Mouse (Mus musculus) neural tube, embryonic 14.5 days (tissue): ENCODE results near the gene Rps17. TPM values are rescaled to one million over a fixed set of nuclear protein-coding genes. Genes with fewer than 3 reads are reported as not detected.

Experiments used
- ATAC-seq: fragments of 200-750 bp; cut with Nextera tagmentation; 2 replicates; pipeline ENCODE4 v1.8.0; 2017; ENCODE audit warnings: low read depth, mild to moderate bottlenecking, moderate TSS enrichment, moderate library complexity
- H3K27ac ChIP-seq: fragments of 300-500 bp; sonication (generic); 2 replicates; pipeline ENCODE4 v1.5.1; 2014; ENCODE audit warnings: low read depth, mild to moderate bottlenecking, control low read depth, low read length, moderate library complexity, mixed read lengths
- H3K27me3 ChIP-seq: fragments of 300-500 bp; sonication (generic); 2 replicates; pipeline ENCODE4 v1.6.1; 2014; ENCODE audit warnings: low read length; ENCODE audit not compliant: control insufficient read depth, insufficient read depth
- H3K36me3 ChIP-seq: fragments of 300-500 bp; sonication (generic); 2 replicates; pipeline ENCODE4 v1.6.1; 2014; ENCODE audit warnings: low read length, mixed read lengths; ENCODE audit not compliant: control insufficient read depth, insufficient read depth
- H3K4me1 ChIP-seq: fragments of 300-500 bp; sonication (generic); 2 replicates; pipeline ENCODE4 v1.6.1; 2014; ENCODE audit warnings: low read length; ENCODE audit not compliant: control insufficient read depth, insufficient read depth
- H3K4me2 ChIP-seq: fragments of 300-500 bp; sonication (generic); 2 replicates; pipeline ENCODE4 v1.6.1; 2014; ENCODE audit warnings: mild to moderate bottlenecking, low read depth, low read length, control low read depth
- H3K4me3 ChIP-seq: fragments of 300-500 bp; sonication (generic); 2 replicates; pipeline ENCODE4 v1.5.1; 2014; ENCODE audit warnings: low read depth, low read length, control low read depth, mixed read lengths
- H3K9ac ChIP-seq: fragments of 300-500 bp; sonication (generic); replicated peaks from 2 replicates; pipeline ENCODE4 v1.6.1; 2014; ENCODE audit warnings: low read depth, mild to moderate bottlenecking, control low read depth, low read length, mixed read lengths
- H3K9me3 ChIP-seq: fragments of 300-500 bp; sonication (generic); 2 replicates; pipeline ENCODE4 v1.6.1; 2016; ENCODE audit warnings: low read length; ENCODE audit not compliant: control insufficient read depth
- WGBS: fragments of 180-500 bp; shearing (Covaris S2); extraction: QIAGEN DNeasy Blood & Tissue Kit; methylation state at CpG from one replicate; pipeline ENCODE4 v1.1.7; 2014; 5-methylcytosine and 5-hydroxymethylcytosine counted together
- polyA plus RNA-seq: library from polyadenylated mRNA; unstranded; fragments of >200 nt; fragmentation: Nextera tagmentation; extraction: Ambion mirVana; gene quantifications from 2 replicates; pipeline ENCODE4 v1.2.1, GENCODE M21; 2014

The Rps17 gene
- 743 and 749 TPM in 2 replicates for polyA plus RNA-seq

DNA sequence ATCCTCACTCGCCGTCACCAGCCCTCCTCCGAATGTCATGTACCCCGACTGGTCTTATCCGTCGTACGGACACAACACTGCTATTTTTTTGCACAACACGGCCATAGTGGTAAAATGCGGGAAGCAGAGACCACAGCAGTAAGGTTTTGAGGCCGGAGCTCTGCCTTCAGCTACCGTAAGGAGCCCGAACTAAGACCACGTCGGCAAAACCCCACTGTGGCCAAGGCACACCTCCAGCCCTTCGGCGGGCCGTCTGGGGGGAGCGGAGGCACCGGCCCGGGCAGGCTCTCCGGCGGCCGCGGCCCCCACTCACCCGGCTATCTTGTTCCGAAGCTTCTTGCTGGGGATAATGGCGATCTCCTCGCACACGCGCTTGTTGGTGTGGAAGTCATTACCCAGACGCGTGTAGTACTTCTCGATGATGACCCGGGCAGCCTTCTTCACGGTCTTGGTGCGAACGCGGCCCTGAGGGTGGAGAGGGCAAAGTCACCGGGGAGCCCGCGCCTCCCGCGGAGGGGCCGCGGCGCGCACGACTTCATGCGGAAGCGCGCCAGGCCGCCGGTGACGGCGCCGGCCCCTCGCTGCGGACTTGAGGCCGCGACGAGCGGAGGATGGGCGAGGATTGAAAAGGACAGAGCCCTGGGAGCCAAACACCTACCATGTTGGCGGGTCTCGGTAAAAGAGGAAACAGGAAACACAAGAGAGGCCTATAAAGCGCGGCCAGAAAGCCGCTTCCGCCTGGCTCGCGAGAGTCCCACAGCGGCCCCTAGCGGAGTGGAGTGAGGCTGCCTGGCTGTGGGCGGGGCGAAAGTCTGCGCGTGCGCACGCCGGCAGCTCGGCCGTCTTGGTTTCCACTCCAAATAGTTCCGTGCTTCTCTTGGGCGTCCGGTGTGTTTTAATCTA, at the start of gene Rps17:
Rps17 (minus strand) TSS at position 711 of the 903 bp plus-strand sequence.
- Histone ChIP-seq H3K9ac (peak within 1 kb of the TSS; percentile 90), H3K4me3 (peak within 1 kb of the TSS; percentile 66), H3K27ac (peak within 1 kb of the TSS; percentile 84), H3K4me2 (peak within 1 kb of the TSS; percentile 75), H3K36me3 (peaks cover 28% of the 10 kb centered on the region; the same call in 1 of the 2 replicates), H3K9me3 (no peaks in the 10 kb centered on the region), H3K4me1 (peaks cover 17% of the 10 kb centered on the region), H3K27me3 (no peaks in the 10 kb centered on the region)
- peak; percentile 94 for ATAC-seq
- under 1% methylated on average over 82 of the region's 85 CpGs for WGBS

DNA sequence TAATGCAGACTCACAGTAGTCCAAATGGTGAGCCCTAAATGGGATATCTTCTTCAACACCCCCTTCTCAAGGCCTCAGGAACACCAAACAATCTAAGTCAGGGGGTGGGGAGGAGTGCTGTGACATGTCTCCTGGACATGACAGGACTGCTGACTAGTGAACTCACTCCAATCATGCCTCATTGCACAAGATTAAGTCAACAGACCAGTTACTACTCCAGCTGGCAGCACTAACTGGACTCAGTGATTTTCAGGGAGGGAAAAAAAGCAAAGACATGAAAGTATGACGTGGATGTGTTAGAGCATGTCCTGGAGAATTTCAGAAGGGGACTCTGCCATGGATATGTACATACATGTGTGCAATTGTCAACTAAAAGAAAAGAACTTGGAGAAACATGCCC, 34.3 kb upstream of the Rps17 start:
- H3K27me3 ChIP-seq = no peaks in the 10 kb centered on the region
- no peak overlapping the region for H3K4me2 ChIP-seq
- ATAC-seq = no peak
- H3K27ac ChIP-seq = no peak overlapping the region
- no peak overlapping the region for H3K9ac ChIP-seq
- no peak overlapping the region for H3K4me3 ChIP-seq
- no peaks in the 10 kb centered on the region for H3K9me3 ChIP-seq
- H3K36me3 ChIP-seq = no peaks in the 10 kb centered on the region
- no peaks in the 10 kb centered on the region for H3K4me1 ChIP-seq
- 89% methylated on average over 1 of the region's 1 CpGs for WGBS

DNA sequence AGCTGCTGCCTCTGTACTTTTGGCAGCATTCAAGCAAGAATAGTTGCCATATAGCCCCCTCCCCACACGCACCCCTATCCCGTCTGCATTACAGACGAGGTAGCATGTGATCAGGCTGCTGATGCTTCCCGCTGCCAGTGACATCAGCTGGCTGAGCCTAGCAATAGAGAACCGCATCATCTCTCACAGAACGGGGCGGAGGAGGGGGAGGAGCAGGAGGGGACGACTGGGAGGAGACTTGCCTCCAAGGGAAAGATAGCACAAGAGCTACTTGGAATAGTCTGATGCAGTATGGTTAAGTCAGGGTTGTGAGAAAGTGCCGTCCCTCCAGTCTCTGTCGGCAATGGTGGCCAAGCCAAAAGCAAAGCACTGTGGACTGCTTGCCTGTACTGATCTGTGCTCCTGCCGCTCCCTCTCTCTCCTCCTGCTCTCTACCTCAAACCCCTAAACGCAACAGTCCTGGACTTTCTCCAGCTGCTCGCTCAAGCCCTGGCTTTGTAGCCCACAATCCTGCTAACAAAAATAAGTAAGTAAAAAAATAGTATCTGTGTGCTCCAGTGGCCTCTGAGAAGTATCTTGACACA, 27.4 kb upstream of the Rps17 start:
- peak overlapping the region; percentile 29 for H3K9ac ChIP-seq
- H3K4me3 ChIP-seq = peak overlapping the region; percentile 24
- H3K9me3 ChIP-seq = no peaks in the 10 kb centered on the region
- peak; percentile 98 for ATAC-seq
- H3K36me3 ChIP-seq = no peaks in the 10 kb centered on the region
- H3K27me3 ChIP-seq = no peaks in the 10 kb centered on the region
- peak overlapping the region; percentile 10; the same call in 1 of the 2 replicates for H3K27ac ChIP-seq
- peaks cover 5% of the 10 kb centered on the region; the same call in 1 of the 2 replicates for H3K4me1 ChIP-seq
- H3K4me2 ChIP-seq = peak overlapping the region; percentile 47
- 3% methylated on average over 13 of the region's 13 CpGs for WGBS

DNA sequence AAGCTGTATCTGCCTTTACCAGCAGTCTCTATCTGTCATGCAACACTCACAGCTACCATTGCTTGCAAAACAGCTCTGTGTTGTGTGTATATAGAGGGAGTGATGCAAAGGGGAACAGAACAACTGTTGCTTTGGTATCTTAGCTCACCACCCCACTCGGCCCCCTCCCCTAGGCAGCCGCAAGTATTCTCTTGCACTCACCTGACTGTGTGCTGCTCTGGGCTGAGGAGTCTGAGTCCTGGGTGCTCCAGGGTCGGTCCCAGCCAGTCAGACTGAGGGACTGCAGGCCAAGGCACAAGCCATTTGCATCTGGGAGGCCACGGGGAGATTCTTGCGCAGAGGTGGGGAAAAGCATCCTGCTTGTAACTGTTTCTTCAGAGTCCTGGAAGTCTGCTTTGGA, 26.8 kb upstream of the Rps17 start:
- peak overlapping the region; percentile 10; the same call in 1 of the 2 replicates for H3K27ac ChIP-seq
- no peaks in the 10 kb centered on the region for H3K36me3 ChIP-seq
- peak overlapping the region; percentile 24; the same call in 1 of the 2 replicates for H3K4me3 ChIP-seq
- 15% methylated on average over 5 of the region's 5 CpGs for whole genome bisulfite sequencing
- peaks cover 5% of the 10 kb centered on the region; the same call in 1 of the 2 replicates for H3K4me1 ChIP-seq
- peak overlapping the region; percentile 47 for H3K4me2 ChIP-seq
- no peaks in the 10 kb centered on the region for H3K27me3 ChIP-seq
- ATAC-seq = peak; percentile 47; the same call in 1 of the 2 replicates
- H3K9me3 ChIP-seq = no peaks in the 10 kb centered on the region
- H3K9ac ChIP-seq = peak overlapping the region; percentile 29; the same call in 1 of the 2 replicates

DNA sequence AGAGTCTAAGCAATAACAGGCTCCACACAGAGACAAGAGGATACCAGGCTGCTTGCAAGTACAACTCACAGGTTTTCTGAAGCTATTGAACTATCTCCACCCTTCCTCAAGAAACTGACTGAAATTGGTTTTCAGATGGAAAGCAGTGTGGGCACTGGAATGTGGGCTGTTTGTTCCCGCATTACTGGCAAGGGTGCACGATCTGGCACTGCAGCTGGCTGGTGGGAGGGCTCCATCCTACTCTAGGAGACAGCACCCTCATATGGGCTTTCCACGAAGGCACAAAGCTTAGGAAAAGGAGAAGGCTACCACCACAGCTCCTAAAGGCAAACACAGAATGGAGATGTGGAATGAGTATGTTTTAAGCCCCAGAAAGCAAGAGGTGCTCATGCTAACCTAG, 24.7 kb upstream of the Rps17 start:
- no peaks in the 10 kb centered on the region for H3K27me3 ChIP-seq
- no peak overlapping the region for H3K4me3 ChIP-seq
- 66% methylated on average over 3 of the region's 3 CpGs for WGBS
- H3K36me3 ChIP-seq = no peaks in the 10 kb centered on the region
- no peak for ATAC-seq
- no peaks in the 10 kb centered on the region for H3K9me3 ChIP-seq
- no peak overlapping the region for H3K27ac ChIP-seq
- H3K4me2 ChIP-seq = no peak overlapping the region
- H3K4me1 ChIP-seq = peaks cover 5% of the 10 kb centered on the region; the same call in 1 of the 2 replicates
- no peak overlapping the region for H3K9ac ChIP-seq

DNA sequence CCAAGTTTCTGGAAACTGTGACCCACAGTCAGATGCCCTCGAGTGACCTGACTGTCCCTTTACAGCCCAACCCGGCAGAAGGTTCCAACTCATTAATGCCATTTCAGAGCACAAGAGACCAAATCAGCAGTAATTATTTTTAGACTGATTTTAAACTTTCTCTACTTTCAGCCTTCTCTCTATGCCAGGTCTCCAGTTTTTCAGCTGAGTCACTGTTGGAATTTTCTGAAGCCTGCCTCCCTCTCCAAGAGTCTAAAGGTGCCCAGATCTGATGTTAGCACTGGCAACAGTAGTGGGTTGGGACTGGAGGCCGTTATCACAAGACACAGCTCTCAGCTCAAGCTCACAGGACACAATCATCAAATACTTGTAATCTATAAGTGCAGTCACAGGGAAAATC, 22.9 kb upstream of the Rps17 start:
- Histone ChIP-seq H3K4me1 (peaks cover 5% of the 10 kb centered on the region; the same call in 1 of the 2 replicates), H3K4me2 (no peak overlapping the region), H3K9ac (no peak overlapping the region), H3K27me3 (no peaks in the 10 kb centered on the region), H3K36me3 (no peaks in the 10 kb centered on the region), H3K27ac (no peak overlapping the region), H3K9me3 (no peaks in the 10 kb centered on the region), H3K4me3 (no peak overlapping the region)
- ATAC-seq = no peak
- WGBS = 73% methylated on average over 3 of the region's 3 CpGs

DNA sequence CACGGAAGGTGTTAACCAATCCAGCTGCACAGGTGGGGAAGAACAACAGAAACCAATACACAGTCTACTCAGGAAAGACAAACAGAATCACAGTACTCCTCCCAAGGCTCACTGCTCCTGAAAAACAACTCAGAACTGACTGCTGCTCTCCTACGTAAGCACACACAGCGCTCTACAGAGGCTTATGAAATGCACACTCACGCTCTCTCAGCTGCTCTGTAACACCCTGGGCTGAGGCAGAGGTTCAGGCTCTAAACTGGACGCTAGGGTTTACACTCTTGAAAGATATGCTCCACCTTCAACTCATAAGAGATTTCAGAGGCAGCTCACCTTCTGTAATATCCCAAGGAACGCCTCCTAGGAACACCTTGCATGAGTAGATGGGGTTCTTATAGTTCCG, 11.9 kb upstream of the Rps17 start:
- H3K4me3 ChIP-seq = no peak overlapping the region
- H3K4me1 ChIP-seq = no peaks in the 10 kb centered on the region
- no peaks in the 10 kb centered on the region for H3K36me3 ChIP-seq
- 85% methylated on average over 7 of the region's 7 CpGs for WGBS
- H3K27ac ChIP-seq = no peak overlapping the region
- no peak overlapping the region for H3K9ac ChIP-seq
- H3K27me3 ChIP-seq = no peaks in the 10 kb centered on the region
- no peaks in the 10 kb centered on the region for H3K9me3 ChIP-seq
- ATAC-seq = no peak
- H3K4me2 ChIP-seq = no peak overlapping the region

DNA sequence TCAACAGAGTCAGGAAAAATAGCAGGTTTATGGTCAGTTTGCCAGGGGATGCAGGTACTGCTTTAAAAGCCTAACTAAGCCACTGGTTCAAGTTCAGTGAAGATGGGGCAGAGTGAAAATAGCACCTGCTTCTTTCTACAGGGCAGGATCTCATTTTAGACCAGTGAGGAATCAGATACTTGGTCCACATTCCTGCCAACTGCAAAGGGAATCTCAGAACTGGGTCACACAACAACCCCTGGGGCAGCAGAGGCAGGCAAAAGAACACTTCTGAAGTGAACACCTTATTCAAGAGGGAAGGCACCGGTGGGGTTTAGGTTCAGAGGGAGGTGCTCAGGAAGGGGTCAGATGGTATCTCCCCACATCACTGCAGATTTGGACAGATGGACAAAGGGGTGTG, 11.3 kb upstream of the Rps17 start:
- 93% methylated on average over 1 of the region's 1 CpGs for WGBS

DNA sequence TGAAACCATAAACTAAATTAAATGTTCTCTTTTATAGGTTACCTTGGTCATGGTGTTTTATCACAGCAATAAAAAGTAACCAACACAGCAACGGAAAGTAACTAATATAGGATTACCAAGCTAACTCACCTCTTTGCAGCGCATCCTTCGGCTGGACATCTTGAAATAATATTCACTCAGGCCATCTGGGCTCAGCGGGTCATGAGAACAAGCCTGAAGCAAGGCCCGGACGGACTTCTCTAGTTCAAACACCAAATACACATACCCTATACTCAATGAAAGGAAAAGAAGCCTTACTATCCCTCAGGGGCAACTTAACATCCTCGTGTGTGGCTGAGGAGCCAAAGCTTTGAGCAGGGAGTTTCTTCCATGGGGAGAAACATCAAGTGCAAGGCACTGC, 10.7 kb upstream of the Rps17 start:
- no peaks in the 10 kb centered on the region for H3K36me3 ChIP-seq
- H3K4me3 ChIP-seq = no peak overlapping the region
- no peak for ATAC-seq
- WGBS = 77% methylated on average over 7 of the region's 7 CpGs
- no peak overlapping the region for H3K27ac ChIP-seq
- no peaks in the 10 kb centered on the region for H3K4me1 ChIP-seq
- no peak overlapping the region for H3K9ac ChIP-seq
- no peaks in the 10 kb centered on the region for H3K27me3 ChIP-seq
- H3K9me3 ChIP-seq = no peaks in the 10 kb centered on the region
- no peak overlapping the region for H3K4me2 ChIP-seq

More for the DNA sequence above, 11.3 kb upstream of the Rps17 start:
- H3K9ac ChIP-seq = no peak overlapping the region
- no peak for ATAC-seq
- H3K4me3 ChIP-seq = no peak overlapping the region
- no peaks in the 10 kb centered on the region for H3K9me3 ChIP-seq
- H3K4me1 ChIP-seq = no peaks in the 10 kb centered on the region
- H3K4me2 ChIP-seq = no peak overlapping the region
- no peaks in the 10 kb centered on the region for H3K36me3 ChIP-seq
- H3K27me3 ChIP-seq = no peaks in the 10 kb centered on the region
- no peak overlapping the region for H3K27ac ChIP-seq
